Mouse (Mus musculus) limb, embryonic 15.5 days (tissue): Measurements from ENCODE around the gene BC037034. TPM values are rescaled to one million over a fixed set of nuclear protein-coding genes. Genes with fewer than 3 reads are reported as not detected.
A peak's percentile ranks its signal among the peaks of the same experiment; 100 is the strongest.

Experiments
- ATAC-seq: fragments of 200-750 bp; cut with Nextera tagmentation; 2 replicates; pipeline ENCODE4 v1.8.0; 2017; ENCODE audit warnings: low read depth, moderate TSS enrichment; ENCODE audit not compliant: insufficient number of reproducible peaks, low FRiP score, low TSS enrichment
- H3K27ac ChIP-seq: fragments of 300-500 bp; sonication (generic); 2 replicates; pipeline ENCODE4 v1.5.1; 2015; ENCODE audit warnings: moderate library complexity, mild to moderate bottlenecking, inconsistent platforms
- H3K27me3 ChIP-seq: fragments of 300-500 bp; sonication (generic); 2 replicates; pipeline ENCODE4 v1.6.1; 2015; ENCODE audit warnings: inconsistent platforms
- H3K36me3 ChIP-seq: fragments of 300-500 bp; sonication (generic); 2 replicates; pipeline ENCODE4 v1.6.1; 2015; ENCODE audit warnings: inconsistent platforms
- H3K4me1 ChIP-seq: fragments of 300-500 bp; sonication (generic); 2 replicates; pipeline ENCODE4 v1.6.1; 2015; ENCODE audit warnings: inconsistent platforms
- H3K4me2 ChIP-seq: fragments of 300-500 bp; sonication (generic); 2 replicates; pipeline ENCODE4 v1.6.1; 2015; ENCODE audit warnings: mild to moderate bottlenecking, inconsistent platforms
- H3K4me3 ChIP-seq: fragments of 300-500 bp; sonication (generic); 2 replicates; pipeline ENCODE4 v1.5.1; 2015; ENCODE audit warnings: mild to moderate bottlenecking, inconsistent platforms
- H3K9ac ChIP-seq: fragments of 300-500 bp; sonication (generic); 2 replicates; pipeline ENCODE4 v1.6.1; 2015; ENCODE audit warnings: inconsistent platforms
- H3K9me3 ChIP-seq: fragments of 300-500 bp; sonication (generic); 2 replicates; pipeline ENCODE4 v1.6.1; 2016; ENCODE audit warnings: inconsistent platforms
- WGBS: fragments of 180-500 bp; shearing (Covaris S2); methylation state at CpG from one replicate; pipeline ENCODE4 v1.1.7; 2015; 5-methylcytosine and 5-hydroxymethylcytosine counted together
- polyA plus RNA-seq: library from polyadenylated mRNA; unstranded; fragments of >200 nt; fragmentation: Nextera tagmentation; extraction: Ambion mirVana; gene quantifications from 2 replicates; pipeline ENCODE4 v1.2.1, GENCODE M21; 2015

The BC037034 gene
- polyA plus RNA-seq, 1 experiment from 2014 or later = 5.1 TPM

GRCm38 (mm10) chr5:138277994-138278393 is 14.2 kb upstream of the BC037034 start:
- 0 out of 2 replicates have a peak overlapping the region, but pooled peaks have one; percentile 82 for H3K4me2 ChIP-seq
- H3K4me3 ChIP-seq = no peak overlapping the region
- 85% methylated on average over 7 of the region's 7 CpGs for WGBS
- H3K27me3 ChIP-seq = no peaks in the 10 kb centered on the region
- H3K9ac ChIP-seq = no peak overlapping the region
- no peak overlapping the region for H3K27ac ChIP-seq
- H3K36me3 ChIP-seq = peaks cover 18% of the 10 kb centered on the region; the same call in 1 of the 2 replicates
- ATAC-seq = no peak
- no peaks in the 10 kb centered on the region for H3K9me3 ChIP-seq
- peaks cover 43% of the 10 kb centered on the region for H3K4me1 ChIP-seq

GRCm38 (mm10) chr5:138275216-138276050 is 11.6 kb upstream of the BC037034 start:
- Histone ChIP-seq H3K9me3 (no peaks in the 10 kb centered on the region), H3K27me3 (no peaks in the 10 kb centered on the region), H3K9ac (no peak overlapping the region), H3K27ac (no peak overlapping the region), H3K4me2 (peak overlapping the region; percentile 33), H3K4me3 (peak overlapping the region; percentile 14), H3K36me3 (peaks cover 18% of the 10 kb centered on the region; the same call in 1 of the 2 replicates), H3K4me1 (peaks cover 58% of the 10 kb centered on the region)
- 34% methylated on average over 41 of the region's 41 CpGs for WGBS
- no peak for ATAC-seq

DNA sequence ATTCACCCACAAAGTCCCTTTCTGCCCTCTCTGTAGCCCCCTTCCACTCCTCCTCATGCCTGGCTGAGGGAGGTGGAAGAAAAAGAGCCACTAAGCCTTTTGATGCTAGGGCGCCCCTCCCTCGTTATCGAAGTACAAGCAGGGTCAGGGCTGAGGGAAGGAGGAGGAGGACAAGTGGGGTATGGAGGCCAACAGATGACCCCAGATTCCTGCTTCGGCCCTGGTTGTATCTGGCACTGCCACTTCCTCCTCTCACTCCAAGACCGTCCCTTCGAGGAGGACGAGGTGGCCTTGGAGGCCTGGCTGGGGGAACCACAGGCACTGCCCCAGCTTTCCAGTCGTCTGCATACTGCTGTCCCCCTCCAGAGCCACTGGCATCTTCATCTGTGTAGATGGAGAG is 10.4 kb upstream of the BC037034 start:
- Histone ChIP-seq H3K9me3 (no peaks in the 10 kb centered on the region), H3K36me3 (peaks cover 18% of the 10 kb centered on the region; the same call in 1 of the 2 replicates), H3K27me3 (no peaks in the 10 kb centered on the region), H3K27ac (no peak overlapping the region), H3K4me2 (no peak overlapping the region), H3K4me1 (peaks cover 52% of the 10 kb centered on the region), H3K4me3 (no peak overlapping the region), H3K9ac (no peak overlapping the region)
- ATAC-seq = no peak
- 80% methylated on average over 8 of the region's 8 CpGs for WGBS

DNA sequence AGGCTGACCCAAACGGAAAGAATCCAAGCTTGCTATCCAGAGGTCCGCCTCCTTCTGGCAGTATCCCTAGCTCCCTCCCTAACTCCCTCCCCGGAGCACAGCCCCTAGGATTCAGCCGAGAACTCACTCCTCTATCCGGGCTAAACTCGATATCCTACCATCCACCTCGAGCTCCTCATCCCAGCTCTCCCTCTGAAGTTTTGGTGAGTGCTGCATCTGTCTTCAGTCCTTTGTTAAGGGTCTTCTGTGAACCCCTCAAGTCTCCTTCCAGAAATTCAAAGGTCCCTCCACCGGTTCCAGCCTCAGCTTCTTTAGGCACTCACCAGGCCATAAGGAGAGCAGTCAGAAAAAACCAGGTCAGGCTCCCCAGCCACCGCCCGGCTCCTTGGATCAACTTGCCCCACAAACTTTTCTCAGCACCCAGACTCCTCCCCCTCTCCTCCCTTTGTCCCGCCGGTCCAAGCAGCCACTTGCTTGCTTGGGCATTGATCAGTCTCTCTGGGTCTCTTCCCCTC is 8.6 kb upstream of the BC037034 start, which contains the start of gene Gal3st4:
Gene Gal3st4, minus strand, starts transcription at position 432 of the 515 bp plus-strand sequence.
- Histone ChIP-seq H3K4me1 (peaks cover 38% of the 10 kb centered on the region), H3K9ac (0 out of 2 replicates have a peak within 1 kb of the TSS, but pooled peaks have one; percentile 7), H3K9me3 (no peaks in the 10 kb centered on the region), H3K36me3 (peaks cover 12% of the 10 kb centered on the region; the same call in 1 of the 2 replicates), H3K27me3 (no peaks in the 10 kb centered on the region), H3K4me3 (peak within 1 kb of the TSS; percentile 27), H3K4me2 (peak within 1 kb of the TSS; percentile 42), H3K27ac (peak within 1 kb of the TSS; percentile 80)
- 2% methylated on average over 12 of the region's 12 CpGs for WGBS
- no peak; the same call in 1 of the 2 replicates for ATAC-seq

DNA sequence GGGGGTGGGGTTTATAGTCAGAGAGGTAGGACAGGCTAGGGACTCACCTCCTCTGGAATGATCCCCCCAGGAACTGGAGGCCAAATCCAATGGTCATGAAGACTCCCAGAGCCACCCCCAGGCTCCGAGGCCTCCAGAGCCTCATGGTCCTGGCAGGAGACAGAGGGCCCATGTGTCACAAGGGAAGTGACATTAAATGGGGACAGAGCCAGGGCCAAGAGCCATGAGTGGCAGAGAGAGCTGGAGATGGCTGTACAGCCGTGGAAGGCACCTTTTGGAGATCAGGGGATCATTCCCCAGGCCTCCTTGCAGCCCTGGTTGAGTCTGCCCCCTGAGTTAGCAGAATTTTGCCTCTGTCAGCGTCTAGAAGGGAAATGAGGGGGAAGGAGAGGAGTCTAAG is 7.4 kb upstream of the BC037034 start:
- H3K27ac ChIP-seq = no peak overlapping the region

GRCm38 (mm10) chr5:138268980-138269379 is 5.1 kb upstream of the BC037034 start:
- Histone ChIP-seq H3K9ac (no peak overlapping the region), H3K4me1 (peaks cover 25% of the 10 kb centered on the region), H3K27me3 (no peaks in the 10 kb centered on the region), H3K36me3 (peaks cover 13% of the 10 kb centered on the region), H3K9me3 (no peaks in the 10 kb centered on the region), H3K4me2 (no peak overlapping the region), H3K27ac (no peak overlapping the region), H3K4me3 (no peak overlapping the region)
- WGBS = 69% methylated on average over 4 of the region's 4 CpGs
- ATAC-seq = no peak

More for the DNA sequence above, 7.4 kb upstream of the BC037034 start:
- Histone ChIP-seq H3K36me3 (peaks cover 10% of the 10 kb centered on the region; the same call in 1 of the 2 replicates), H3K4me1 (peaks cover 32% of the 10 kb centered on the region), H3K27me3 (no peaks in the 10 kb centered on the region), H3K9me3 (no peaks in the 10 kb centered on the region), H3K4me2 (no peak overlapping the region), H3K9ac (no peak overlapping the region), H3K4me3 (no peak overlapping the region)
- 51% methylated on average over 3 of the region's 3 CpGs for WGBS
- no peak for ATAC-seq

DNA sequence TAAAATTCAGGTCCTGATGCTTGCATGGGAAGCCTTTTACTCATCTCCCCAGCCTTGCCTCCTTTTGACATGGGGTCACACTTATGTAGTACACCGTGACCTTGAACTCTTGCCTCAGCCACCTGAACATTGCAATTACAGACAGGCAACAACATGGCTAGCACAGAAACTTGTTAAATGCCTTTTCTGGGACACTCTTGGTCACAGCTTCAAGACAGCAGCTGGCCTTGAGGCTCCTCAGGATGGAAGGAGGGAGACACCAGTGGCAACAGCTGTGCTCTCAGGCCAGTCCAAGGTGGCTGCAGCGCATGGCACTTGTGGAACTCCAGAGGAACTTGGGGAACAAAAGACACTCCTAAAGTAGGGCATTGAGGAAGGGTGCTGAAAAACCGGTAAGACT is 3.3 kb upstream of the BC037034 start:
- peaks cover 25% of the 10 kb centered on the region for H3K4me1 ChIP-seq
- no peaks in the 10 kb centered on the region for H3K27me3 ChIP-seq
- WGBS = 85% methylated on average over 3 of the region's 3 CpGs
- H3K9ac ChIP-seq = no peak overlapping the region
- H3K36me3 ChIP-seq = peaks cover 17% of the 10 kb centered on the region
- ATAC-seq = no peak
- no peak overlapping the region for H3K4me3 ChIP-seq
- no peak overlapping the region for H3K4me2 ChIP-seq
- H3K9me3 ChIP-seq = no peaks in the 10 kb centered on the region
- H3K27ac ChIP-seq = no peak overlapping the region

DNA sequence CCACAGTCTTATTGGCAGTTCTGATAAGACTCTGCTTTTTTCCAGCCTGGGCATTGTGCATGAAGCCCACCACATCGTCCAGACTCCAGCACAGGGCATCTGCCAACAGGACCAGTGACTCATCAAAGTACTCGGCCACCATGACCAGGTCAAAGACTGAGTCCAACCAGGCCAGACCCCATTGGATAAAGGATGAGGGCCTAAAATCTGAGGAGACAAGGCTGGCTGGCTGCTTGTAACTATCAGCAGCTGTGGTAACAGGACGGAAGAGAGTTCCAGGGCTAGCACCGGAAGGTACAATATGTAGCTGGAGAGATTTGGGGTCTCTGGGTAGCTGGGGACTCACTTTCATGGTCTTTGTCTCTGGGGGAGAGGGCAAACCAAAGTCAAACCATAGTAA is 1.9 kb upstream of the BC037034 start:
- Histone ChIP-seq H3K4me1 (peaks cover 21% of the 10 kb centered on the region), H3K36me3 (peaks cover 30% of the 10 kb centered on the region), H3K4me3 (no peak overlapping the region), H3K27ac (no peak overlapping the region), H3K9me3 (no peaks in the 10 kb centered on the region), H3K27me3 (no peaks in the 10 kb centered on the region), H3K9ac (no peak overlapping the region), H3K4me2 (no peak overlapping the region)
- WGBS = 93% methylated on average over 4 of the region's 4 CpGs
- no peak for ATAC-seq

DNA sequence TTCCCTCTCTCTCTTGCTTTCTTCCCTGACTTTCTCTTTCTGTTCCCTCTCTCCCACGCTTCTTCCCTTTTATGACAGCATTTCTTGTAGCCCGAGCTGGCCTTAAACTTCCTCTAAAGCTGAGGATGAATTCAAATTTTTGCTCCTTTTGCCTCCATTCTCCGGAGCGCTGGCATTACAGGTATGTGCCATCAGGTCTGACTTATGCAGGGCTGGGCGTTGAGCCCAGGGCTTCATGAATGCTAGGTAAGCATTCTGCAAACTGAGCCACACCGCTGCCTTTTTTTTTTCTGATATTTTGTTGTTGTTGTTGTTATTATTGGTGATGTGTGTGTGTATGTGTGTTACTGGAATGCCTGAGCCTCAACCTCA is 360 bp upstream of the BC037034 start:
- Histone ChIP-seq H3K4me1 (peaks cover 26% of the 10 kb centered on the region), H3K4me3 (peak overlapping the region; percentile 89), H3K27ac (peak overlapping the region; percentile 79), H3K4me2 (peak overlapping the region; percentile 92), H3K36me3 (peaks cover 45% of the 10 kb centered on the region), H3K9ac (peak overlapping the region; percentile 96), H3K9me3 (no peaks in the 10 kb centered on the region), H3K27me3 (no peaks in the 10 kb centered on the region)
- 10% methylated on average over 6 of the region's 6 CpGs for WGBS
- no peak for ATAC-seq

- Histone ChIP-seq H3K36me3 (peaks cover 59% of the 10 kb centered on the region), H3K27me3 (no peaks in the 10 kb centered on the region), H3K4me2 (peak overlapping the region; percentile 92), H3K27ac (no peak overlapping the region), H3K9ac (peak overlapping the region; percentile 96), H3K9me3 (no peaks in the 10 kb centered on the region), H3K4me3 (peak overlapping the region; percentile 89), H3K4me1 (peaks cover 26% of the 10 kb centered on the region)
- no peak for ATAC-seq
- WGBS = 63% methylated on average over 18 of the region's 18 CpGs
These were observed 1.1 kb downstream of the BC037034 start for GRCm38 (mm10) chr5:138262582-138263240.

DNA sequence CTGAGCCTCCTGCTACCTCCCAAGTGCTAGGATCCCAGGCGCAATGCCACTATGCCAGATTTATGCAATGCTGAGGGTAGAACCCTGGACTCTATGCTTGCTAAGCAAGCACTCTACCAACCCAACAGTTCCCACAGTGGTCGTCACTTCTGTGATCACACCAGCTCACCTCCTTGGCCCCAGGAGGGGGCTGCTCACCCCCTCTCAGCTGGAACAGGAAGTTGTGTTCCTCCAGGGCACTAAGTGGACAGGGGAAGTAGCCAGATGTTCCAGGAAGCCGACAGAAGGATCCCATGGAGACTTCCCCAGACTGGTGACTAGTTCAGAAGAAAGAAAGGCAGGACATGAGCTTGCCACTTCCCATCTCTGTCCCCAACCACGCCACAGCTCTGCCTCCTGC is 1.8 kb downstream of the BC037034 start:
- Histone ChIP-seq H3K4me1 (peaks cover 30% of the 10 kb centered on the region), H3K9ac (no peak overlapping the region), H3K9me3 (no peaks in the 10 kb centered on the region), H3K27ac (no peak overlapping the region), H3K4me3 (0 out of 2 replicates have a peak overlapping the region, but pooled peaks have one; percentile 89), H3K4me2 (no peak overlapping the region), H3K27me3 (no peaks in the 10 kb centered on the region), H3K36me3 (peaks cover 64% of the 10 kb centered on the region)
- no peak for ATAC-seq
- 71% methylated on average over 4 of the region's 4 CpGs for WGBS

- H3K27ac ChIP-seq = no peak overlapping the region
- ATAC-seq = no peak
- no peaks in the 10 kb centered on the region for H3K9me3 ChIP-seq
- no peak overlapping the region for H3K4me3 ChIP-seq
- WGBS = 83% methylated on average over 11 of the region's 11 CpGs
- H3K4me2 ChIP-seq = no peak overlapping the region
- H3K36me3 ChIP-seq = peaks cover 57% of the 10 kb centered on the region
- H3K27me3 ChIP-seq = no peaks in the 10 kb centered on the region
- no peak overlapping the region for H3K9ac ChIP-seq
- peaks cover 39% of the 10 kb centered on the region for H3K4me1 ChIP-seq
These were observed 3.0 kb downstream of the BC037034 start for GRCm38 (mm10) chr5:138260834-138261233.
